In the genomic region with DNA sequence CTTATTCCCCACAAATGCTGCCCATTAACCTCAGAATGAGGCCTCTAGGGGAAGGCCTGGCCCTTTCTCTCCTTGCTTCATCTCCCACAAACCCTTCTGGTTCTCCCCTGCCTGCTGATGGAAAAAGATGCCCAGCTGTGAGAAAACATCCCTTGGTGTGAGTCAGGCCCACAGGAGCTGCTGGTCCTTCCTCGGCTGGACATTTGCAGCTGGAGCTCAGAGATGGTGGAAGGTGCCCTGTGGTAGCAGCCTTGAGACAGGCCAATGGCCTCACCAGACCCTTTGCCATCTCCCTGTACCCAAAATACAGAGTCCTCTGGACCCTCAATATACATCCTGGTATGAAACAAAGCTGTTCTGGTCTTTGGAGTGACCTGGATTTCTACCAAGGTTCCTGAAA, we compare ENCODE assay signal across 22 mouse cellular contexts.
"Had no signal": no experiment of that assay in that cellular context is flagged by ENCODE, and none has a peak within 500 bp of the region (broad histone marks: within the 10 kb centered on the region; RNA-seq: fewer than 3 reads in every experiment).

No protein-coding gene starts in this region.

- H3K27me3 ChIP-seq: limb, embryonic 12.5 days; liver, embryonic 13.5 days; liver, embryonic 15.5 days had no signal

- H3K36me3 ChIP-seq: limb, embryonic 10.5 days; liver, embryonic 13.5 days; liver, embryonic 15.5 days had no signal

- H3K27ac ChIP-seq: gastrocnemius, adult 2 months; heart, adult 2 months; hindbrain, embryonic 14.5 days; layer of hippocampus, adult 2 months; left cerebral cortex, adult 2 months; limb, embryonic 10.5 days; limb, embryonic 12.5 days; liver, embryonic 13.5 days; liver, embryonic 15.5 days had no signal

- ATAC-seq: hindbrain, embryonic 16.5 days; intestine, postnatal 0 days had no signal

- H3K9me3 ChIP-seq: limb, embryonic 10.5 days; limb, embryonic 12.5 days; liver, embryonic 13.5 days; liver, embryonic 15.5 days had no signal

- H3K4me1 ChIP-seq: limb, embryonic 10.5 days; limb, embryonic 12.5 days; liver, embryonic 13.5 days; liver, embryonic 15.5 days had no signal

- H3K4me2 ChIP-seq: hindbrain, embryonic 14.5 days; limb, embryonic 12.5 days; liver, embryonic 11.5 days; liver, embryonic 13.5 days; liver, embryonic 15.5 days had no signal

- DNase-seq: gastrocnemius, adult 2 months; gastrocnemius, postnatal 10 days; gastrocnemius, postnatal 25 days; heart, postnatal 10 days; heart, postnatal 4 days; kidney, adult 18-20 months; kidney, adult 8-10 months; kidney, postnatal 10 days; kidney, postnatal 25 days; kidney, postnatal 4 days; liver; liver, embryonic 13.5 days had no signal

- H3K9ac ChIP-seq: hindbrain, embryonic 14.5 days; limb, embryonic 12.5 days; liver, embryonic 13.5 days; liver, embryonic 15.5 days had no signal

- H3K4me3 ChIP-seq: gastrocnemius, adult 2 months; heart, adult 2 months; layer of hippocampus, adult 2 months; left cerebral cortex, adult 2 months; limb, embryonic 10.5 days; limb, embryonic 12.5 days; liver, embryonic 13.5 days; liver, embryonic 15.5 days had no signal
